Mouse (Mus musculus) kidney, embryonic 15.5 days (tissue): Measurements from ENCODE around the gene Cmss1. TPM values are rescaled to one million over a fixed set of nuclear protein-coding genes. Genes with fewer than 3 reads are reported as not detected.
A peak's percentile ranks its signal among the peaks of the same experiment; 100 is the strongest.

Experiments
- ATAC-seq: fragments of 200-750 bp; cut with Nextera tagmentation; replicated peaks from 2 replicates; pipeline ENCODE4 v1.8.0; 2017; ENCODE audit warnings: moderate TSS enrichment; ENCODE audit not compliant: low FRiP score
- H3K27ac ChIP-seq: fragments of 300-500 bp; sonication (generic); 2 replicates; pipeline ENCODE4 v1.5.1; 2015; ENCODE audit warnings: mild to moderate bottlenecking, inconsistent platforms
- H3K27me3 ChIP-seq: fragments of 300-500 bp; sonication (generic); 2 replicates; pipeline ENCODE4 v1.6.1; 2015; ENCODE audit warnings: inconsistent platforms
- H3K36me3 ChIP-seq: fragments of 300-500 bp; sonication (generic); 2 replicates; pipeline ENCODE4 v1.6.1; 2015; ENCODE audit warnings: inconsistent platforms
- H3K4me1 ChIP-seq: fragments of 300-500 bp; sonication (generic); 2 replicates; pipeline ENCODE4 v1.6.1; 2015; ENCODE audit warnings: inconsistent platforms
- H3K4me2 ChIP-seq: fragments of 300-500 bp; sonication (generic); 2 replicates; pipeline ENCODE4 v1.6.1; 2015; ENCODE audit warnings: moderate library complexity, mild to moderate bottlenecking, inconsistent platforms
- H3K4me3 ChIP-seq: fragments of 300-500 bp; sonication (generic); replicated peaks from 2 replicates; pipeline ENCODE4 v1.5.1; 2015; ENCODE audit warnings: mild to moderate bottlenecking, inconsistent platforms
- H3K9ac ChIP-seq: fragments of 300-500 bp; sonication (generic); 2 replicates; pipeline ENCODE4 v1.6.1; 2015; ENCODE audit warnings: mild to moderate bottlenecking, inconsistent platforms
- H3K9me3 ChIP-seq: fragments of 300-500 bp; sonication (generic); replicated peaks from 2 replicates; pipeline ENCODE4 v1.6.1; 2016; ENCODE audit warnings: inconsistent platforms
- WGBS: fragments of 180-500 bp; shearing (Covaris S2); methylation state at CpG from one replicate; pipeline ENCODE4 v1.1.7; 2015; ENCODE audit warnings: mixed read lengths; 5-methylcytosine and 5-hydroxymethylcytosine counted together
- polyA plus RNA-seq: library from polyadenylated mRNA; unstranded; fragments of >200 nt; fragmentation: Nextera tagmentation; extraction: Ambion mirVana; gene quantifications from 2 replicates; pipeline ENCODE4 v1.2.1, GENCODE M21; 2015

Cmss1 gene
- polyA plus RNA-seq: 60.8 and 61.0 TPM in 2 replicates

GRCm38 (mm10) chr16:57606444-57607227 is at the start of gene Cmss1:
TSS of gene Cmss1 (minus strand) at chr16:57606864.
- under 1% methylated on average over 64 of the region's 64 CpGs for WGBS
- ATAC-seq: peak; percentile 91
- no peaks in the 10 kb centered on the region for H3K27me3 ChIP-seq
- H3K4me1 ChIP-seq: peaks cover 13% of the 10 kb centered on the region
- H3K4me3 ChIP-seq: peak within 1 kb of the TSS; percentile 87
- H3K9me3 ChIP-seq: no peaks in the 10 kb centered on the region
- H3K36me3 ChIP-seq: no peaks in the 10 kb centered on the region
- H3K9ac ChIP-seq: peak within 1 kb of the TSS; percentile 56
- peak within 1 kb of the TSS; percentile 55 for H3K27ac ChIP-seq
- peak within 1 kb of the TSS; percentile 79 for H3K4me2 ChIP-seq

GRCm38 (mm10) chr16:57649888-57650287 is 43.2 kb upstream of the Cmss1 start:
- no peaks in the 10 kb centered on the region for H3K4me1 ChIP-seq
- no peaks in the 10 kb centered on the region for H3K27me3 ChIP-seq
- H3K9ac ChIP-seq: no peak overlapping the region
- 41% methylated on average over 2 of the region's 2 CpGs for WGBS
- 0 out of 2 replicates have a peak, but pooled peaks have one; percentile 71 for ATAC-seq
- H3K4me3 ChIP-seq: no peak overlapping the region
- H3K27ac ChIP-seq: no peak overlapping the region
- H3K4me2 ChIP-seq: no peak overlapping the region
- no peaks in the 10 kb centered on the region for H3K9me3 ChIP-seq
- H3K36me3 ChIP-seq: no peaks in the 10 kb centered on the region

DNA sequence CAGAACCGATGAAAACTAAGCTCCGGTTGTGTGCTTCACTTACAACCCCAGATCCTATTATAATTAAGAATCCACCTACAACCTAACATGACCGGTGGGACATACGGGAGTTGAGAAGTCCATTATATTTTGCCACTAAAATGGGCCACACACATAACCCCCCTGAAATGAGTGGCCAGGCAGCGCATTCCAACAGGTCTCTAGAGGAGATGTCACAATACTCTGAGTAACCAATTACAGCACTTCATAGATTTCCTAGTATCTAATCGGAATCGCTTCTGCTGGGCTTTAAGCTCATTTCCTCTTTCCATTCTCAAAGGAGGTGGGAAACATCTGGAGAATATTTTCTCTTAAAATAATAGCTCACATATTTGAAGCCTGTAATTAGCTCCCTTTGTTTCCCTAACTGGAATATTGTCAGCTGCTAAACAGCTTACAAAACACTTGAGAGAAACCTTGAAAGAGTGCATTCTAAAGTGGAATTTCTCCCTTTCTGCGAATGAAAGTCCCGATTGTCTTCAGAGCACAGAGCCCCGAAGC is 34.8 kb upstream of the Cmss1 start:
- Histone ChIP-seq H3K27me3 (no peaks in the 10 kb centered on the region), H3K36me3 (no peaks in the 10 kb centered on the region), H3K4me1 (no peaks in the 10 kb centered on the region), H3K9me3 (no peaks in the 10 kb centered on the region), H3K4me3 (no peak overlapping the region), H3K9ac (no peak overlapping the region), H3K27ac (no peak overlapping the region), H3K4me2 (no peak overlapping the region)
- 74% methylated on average over 10 of the region's 10 CpGs for WGBS
- no peak for ATAC-seq

GRCm38 (mm10) chr16:57634766-57635165 is 28.1 kb upstream of the Cmss1 start:
- WGBS: 49% methylated on average over 5 of the region's 5 CpGs
- no peak overlapping the region for H3K27ac ChIP-seq
- no peak for ATAC-seq
- no peak overlapping the region for H3K9ac ChIP-seq
- no peak overlapping the region for H3K4me3 ChIP-seq
- H3K9me3 ChIP-seq: no peaks in the 10 kb centered on the region
- H3K36me3 ChIP-seq: no peaks in the 10 kb centered on the region
- no peaks in the 10 kb centered on the region for H3K27me3 ChIP-seq
- no peaks in the 10 kb centered on the region for H3K4me1 ChIP-seq
- no peak overlapping the region for H3K4me2 ChIP-seq

GRCm38 (mm10) chr16:57634191-57634590 is 27.5 kb upstream of the Cmss1 start:
- Histone ChIP-seq H3K36me3 (no peaks in the 10 kb centered on the region), H3K27ac (no peak overlapping the region), H3K4me1 (no peaks in the 10 kb centered on the region), H3K27me3 (no peaks in the 10 kb centered on the region), H3K9ac (no peak overlapping the region), H3K9me3 (no peaks in the 10 kb centered on the region), H3K4me3 (no peak overlapping the region), H3K4me2 (no peak overlapping the region)
- WGBS: 9% methylated on average over 6 of the region's 6 CpGs
- 0 out of 2 replicates have a peak, but pooled peaks have one; percentile 76 for ATAC-seq

- ATAC-seq: no peak
- Histone ChIP-seq H3K4me3 (no peak overlapping the region), H3K4me2 (no peak overlapping the region), H3K36me3 (no peaks in the 10 kb centered on the region), H3K4me1 (peaks cover 3% of the 10 kb centered on the region; the same call in 1 of the 2 replicates), H3K9me3 (no peaks in the 10 kb centered on the region), H3K27ac (no peak overlapping the region), H3K9ac (no peak overlapping the region), H3K27me3 (0 out of 2 replicates have a peak, but pooled peaks cover 11% of the 10 kb centered on the region)
- WGBS: 5% methylated on average over 1 of the region's 1 CpGs
These were observed 5.1 kb upstream of the Cmss1 start for GRCm38 (mm10) chr16:57611768-57612167.

GRCm38 (mm10) chr16:57601031-57601430 is 5.6 kb downstream of the Cmss1 start:
- Histone ChIP-seq H3K27ac (no peak overlapping the region), H3K9ac (no peak overlapping the region), H3K4me3 (no peak overlapping the region), H3K9me3 (no peaks in the 10 kb centered on the region), H3K4me2 (no peak overlapping the region), H3K27me3 (no peaks in the 10 kb centered on the region), H3K4me1 (peaks cover 10% of the 10 kb centered on the region), H3K36me3 (no peaks in the 10 kb centered on the region)
- no peak for ATAC-seq

- H3K4me3 ChIP-seq: no peak overlapping the region
- no peaks in the 10 kb centered on the region for H3K36me3 ChIP-seq
- 90% methylated on average over 4 of the region's 4 CpGs for WGBS
- no peaks in the 10 kb centered on the region for H3K9me3 ChIP-seq
- no peak overlapping the region for H3K9ac ChIP-seq
- H3K27ac ChIP-seq: no peak overlapping the region
- no peak for ATAC-seq
- H3K4me1 ChIP-seq: no peaks in the 10 kb centered on the region
- H3K27me3 ChIP-seq: no peaks in the 10 kb centered on the region
- no peak overlapping the region for H3K4me2 ChIP-seq
These were observed 9.2 kb downstream of the Cmss1 start for GRCm38 (mm10) chr16:57597295-57597957.

DNA sequence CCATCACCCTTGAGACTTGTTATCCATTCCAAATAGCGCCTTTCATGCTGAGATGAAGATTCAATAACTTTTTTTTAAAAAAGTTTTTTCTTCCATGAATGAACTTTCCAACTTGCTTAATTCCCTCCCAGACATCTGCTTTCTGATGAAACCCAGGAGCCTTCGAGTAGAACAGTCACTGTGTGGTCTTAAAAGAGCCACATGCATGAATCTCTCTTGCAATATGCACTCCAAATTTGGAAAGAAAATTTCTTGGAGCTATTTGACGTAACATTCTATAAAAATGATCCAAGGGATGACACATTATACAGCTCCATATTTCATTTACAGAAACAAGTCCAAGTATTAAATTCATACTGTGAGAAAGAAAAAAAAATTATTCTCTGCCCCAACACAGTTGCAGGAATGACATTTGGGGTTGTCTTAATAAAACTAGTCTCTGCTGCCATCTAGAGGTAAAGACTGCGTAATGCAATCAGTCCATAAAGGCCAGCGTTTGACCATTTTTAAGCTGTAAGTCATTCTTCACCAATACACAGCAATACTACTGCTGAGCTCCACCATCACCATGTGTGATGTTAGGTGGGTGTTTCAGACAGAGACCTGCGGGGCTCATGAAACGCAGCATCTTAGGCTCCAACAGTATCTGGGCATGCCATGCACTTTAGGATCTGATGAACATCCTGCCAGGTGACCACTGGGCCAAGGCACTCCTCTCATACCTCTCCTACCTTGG is 13.1 kb downstream of the Cmss1 start:
- no peak overlapping the region for H3K9ac ChIP-seq
- ATAC-seq: no peak

DNA sequence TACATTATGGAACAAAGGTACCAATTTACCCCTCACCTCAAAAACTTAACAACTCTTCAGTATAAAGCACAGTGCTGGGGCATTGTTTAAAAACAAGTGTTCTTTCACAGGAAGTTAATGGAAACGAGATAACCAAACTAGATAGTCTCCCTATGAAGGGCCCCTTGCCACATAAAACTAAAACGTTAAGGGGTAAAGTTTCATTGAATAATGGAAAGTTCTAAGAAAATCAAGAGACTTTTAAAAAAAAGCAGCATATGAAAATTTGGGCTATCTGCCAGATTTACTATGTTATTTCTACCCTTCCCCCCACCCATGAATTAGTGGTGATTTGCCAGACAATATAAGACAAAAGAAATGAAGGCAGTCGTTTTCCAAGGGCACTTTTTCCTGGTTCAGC is 21.5 kb downstream of the Cmss1 start:
- WGBS: 19% methylated on average over 3 of the region's 3 CpGs
- no peak overlapping the region for H3K9ac ChIP-seq
- no peak overlapping the region for H3K4me2 ChIP-seq
- H3K4me3 ChIP-seq: no peak overlapping the region
- no peaks in the 10 kb centered on the region for H3K27me3 ChIP-seq
- H3K9me3 ChIP-seq: no peaks in the 10 kb centered on the region
- 0 out of 2 replicates have a peak overlapping the region, but pooled peaks have one; percentile 28 for H3K27ac ChIP-seq
- H3K36me3 ChIP-seq: no peaks in the 10 kb centered on the region
- H3K4me1 ChIP-seq: 0 out of 2 replicates have a peak, but pooled peaks cover 7% of the 10 kb centered on the region
- no peak for ATAC-seq

More for the DNA sequence above, 13.1 kb downstream of the Cmss1 start:
- Histone ChIP-seq H3K9me3 (no peaks in the 10 kb centered on the region), H3K4me3 (no peak overlapping the region), H3K4me2 (no peak overlapping the region), H3K4me1 (no peaks in the 10 kb centered on the region), H3K36me3 (no peaks in the 10 kb centered on the region), H3K27ac (no peak overlapping the region), H3K27me3 (no peaks in the 10 kb centered on the region)
- WGBS: 45% methylated on average over 7 of the region's 7 CpGs

GRCm38 (mm10) chr16:57582008-57582407 is 24.7 kb downstream of the Cmss1 start:
- H3K4me2 ChIP-seq: no peak overlapping the region
- H3K9me3 ChIP-seq: no peaks in the 10 kb centered on the region
- peak; percentile 49; the same call in 1 of the 2 replicates for ATAC-seq
- H3K36me3 ChIP-seq: no peaks in the 10 kb centered on the region
- H3K4me1 ChIP-seq: 0 out of 2 replicates have a peak, but pooled peaks cover 7% of the 10 kb centered on the region
- H3K9ac ChIP-seq: no peak overlapping the region
- H3K27ac ChIP-seq: no peak overlapping the region
- 73% methylated on average over 2 of the region's 2 CpGs for WGBS
- no peaks in the 10 kb centered on the region for H3K27me3 ChIP-seq
- H3K4me3 ChIP-seq: no peak overlapping the region
